Mouse (Mus musculus): ENCODE measurements at regions not wholly inside any gene's neighbourhood (a gene's known extent, or its start where the extent isn't known, plus 50 kb on each side); places are given as distances from the start of the nearest gene placed in this dataset.
A peak's percentile ranks its signal among the peaks of the same experiment; 100 is the strongest.
"Not testable (repeated sequence)": the region's sequence is repeated elsewhere in the genome, so short reads cannot be mapped to it uniquely, and the experiment has no call there.

GRCm38 (mm10) chr12:113241373-113242193, 55.9 kb downstream of the Tmem121 start:
- DNase-seq (ENCODE audit: low spot score in 2 of 2): no peak
- intact Hi-C loops (cut with DNase I): no loop called here

GRCm38 (mm10) chr12:113242194-113242510, 56.4 kb downstream of the Tmem121 start:
- intact Hi-C loops (cut with DNase I): no loop called here
- DNase-seq (ENCODE audit: low spot score in 2 of 2): no peak

GRCm38 (mm10) chr12:113244685-113245084, 59.0 kb downstream of the Tmem121 start:
- no peak for DNase-seq (ENCODE audit: low spot score in 2 of 2)
- intact Hi-C loops (cut with DNase I): no loop called here

- DNase-seq (ENCODE audit: low spot score in 2 of 2); intact Hi-C loops (cut with DNase I): not testable (repeated sequence)
These were observed 68.0 kb downstream of the Tmem121 start for GRCm38 (mm10) chr12:113253446-113254424.

GRCm38 (mm10) chr12:113255331-113255730, 69.6 kb downstream of the Tmem121 start:
- DNase-seq (ENCODE audit: low spot score in 2 of 2): no peak
- intact Hi-C loops (cut with DNase I): no loop called here

- intact Hi-C loops (cut with DNase I): no loop called here
- DNase-seq (ENCODE audit: low spot score in 2 of 2): no peak
These were observed 70.9 kb downstream of the Tmem121 start for GRCm38 (mm10) chr12:113256628-113257027.

GRCm38 (mm10) chr12:113257243-113257642, 71.5 kb downstream of the Tmem121 start:
- DNase-seq (ENCODE audit: low spot score in 2 of 2): no peak
- intact Hi-C loops (cut with DNase I): no loop called here

GRCm38 (mm10) chr12:113259476-113259875, 73.7 kb downstream of the Tmem121 start:
- DNase-seq (ENCODE audit: low spot score in 2 of 2): no peak
- intact Hi-C loops (cut with DNase I): no loop called here

GRCm38 (mm10) chr12:113260304-113260703, 74.6 kb downstream of the Tmem121 start:
- intact Hi-C loops (cut with DNase I): no loop called here
- no peak for DNase-seq (ENCODE audit: low spot score in 2 of 2)

- intact Hi-C loops (cut with DNase I): no loop called here
- no peak for DNase-seq (ENCODE audit: low spot score in 2 of 2)
These were observed 90.2 kb downstream of the Tmem121 start for GRCm38 (mm10) chr12:113275934-113276333.

GRCm38 (mm10) chr12:113276355-113276942, 90.7 kb downstream of the Tmem121 start:
- no peak for DNase-seq (ENCODE audit: low spot score in 2 of 2)
- intact Hi-C loops (cut with DNase I): no loop called here

- intact Hi-C loops (cut with DNase I): no loop called here
These were observed 92.0 kb downstream of the Tmem121 start for GRCm38 (mm10) chr12:113277741-113278140.

GRCm38 (mm10) chr12:113292029-113292809, 106.5 kb downstream of the Tmem121 start:
- intact Hi-C loops (cut with DNase I): no loop called here
- no peak for DNase-seq (ENCODE audit: low spot score in 2 of 2)

More at GRCm38 (mm10) chr12:113277741-113278140, 92.0 kb downstream of the Tmem121 start:
- no peak for DNase-seq (ENCODE audit: low spot score in 2 of 2)

- peak in 1 of 2 experiments; percentile 28 for DNase-seq (ENCODE audit: low spot score in 2 of 2)
- intact Hi-C loops (cut with DNase I): no loop called here
These were observed 110.2 kb downstream of the Tmem121 start for GRCm38 (mm10) chr12:113295924-113296323.

- no peak for DNase-seq (ENCODE audit: low spot score in 2 of 2)
- intact Hi-C loops (cut with DNase I): loop anchor here (2.0 kb wide), 1 partner anchor 19 kb away; no protein-coding TSS in a partner anchor
These were observed 120.2 kb downstream of the Tmem121 start for GRCm38 (mm10) chr12:113305973-113306372.

GRCm38 (mm10) chr12:113313319-113313718, 127.6 kb downstream of the Tmem121 start:
- intact Hi-C loops (cut with DNase I): no loop called here
- DNase-seq (ENCODE audit: low spot score in 2 of 2): no peak

- intact Hi-C loops (cut with DNase I): no loop called here
- no peak for DNase-seq (ENCODE audit: low spot score in 2 of 2)
These were observed 128.9 kb downstream of the Tmem121 start for GRCm38 (mm10) chr12:113314624-113315023.

- DNase-seq (ENCODE audit: low spot score in 2 of 2): no peak
- intact Hi-C loops (cut with DNase I): no loop called here
These were observed 135.4 kb downstream of the Tmem121 start for GRCm38 (mm10) chr12:113321086-113321485.

- intact Hi-C loops (cut with DNase I): no loop called here
- peak in 1 of 2 experiments; percentile 4 for DNase-seq (ENCODE audit: low spot score in 2 of 2)
These were observed 136.4 kb downstream of the Tmem121 start for GRCm38 (mm10) chr12:113322173-113322572.

Data from left cerebral cortex, postnatal 14 days (tissue).